15 mouse cellular contexts compared by ENCODE assay signal in the genomic region with DNA sequence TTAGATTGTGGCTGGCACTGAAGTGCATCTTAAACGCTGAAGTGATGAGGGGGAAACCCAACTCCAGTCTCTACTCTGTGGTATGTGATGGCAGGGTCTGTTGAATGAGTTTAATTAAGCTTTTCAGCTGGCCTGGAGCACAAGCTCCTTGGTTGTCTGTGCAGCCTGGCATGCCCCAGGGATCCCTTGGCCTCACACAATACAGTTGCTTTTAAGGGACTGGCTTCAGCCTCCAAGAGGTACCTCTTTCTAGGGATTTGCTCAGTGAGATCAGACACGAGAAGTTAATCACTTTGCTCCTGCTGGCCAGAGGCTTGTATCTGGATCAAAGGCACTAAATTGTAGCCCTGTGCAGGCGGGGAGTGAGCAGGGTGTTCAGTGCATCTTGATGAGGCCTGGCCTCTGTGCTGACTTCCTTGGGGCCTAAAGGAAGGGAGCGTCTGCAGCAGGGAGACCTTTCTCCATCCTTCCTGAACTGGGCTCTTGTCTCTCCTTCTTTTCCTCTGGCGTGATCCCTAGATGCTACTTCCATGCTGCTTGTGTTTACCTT. TPM values are rescaled to one million over a fixed set of nuclear protein-coding genes. Genes with fewer than 3 reads are reported as not detected.
A peak's percentile ranks its signal among the peaks of the same experiment; 100 is the strongest.
DNase-seq lines count a peak whose midpoint lies in the region; ATAC-seq and TF ChIP-seq lines count a peak whose summit lies in the region.
"Had no signal": no experiment of that assay in that cellular context is flagged by ENCODE, and none has a peak within 500 bp of the region (broad histone marks: within the 10 kb centered on the region; RNA-seq: fewer than 3 reads in every experiment).

No protein-coding gene starts in this region.

- no peaks in the 10 kb centered on the region for H3K27me3 ChIP-seq in embryonic facial prominence, embryonic 14.5 days (replicated peaks; ENCODE audit: control insufficient read depth, insufficient read depth, low read length)
- H3K27me3 ChIP-seq in hindbrain, embryonic 14.5 days (ENCODE audit: control insufficient read depth, insufficient read depth, low read length) = no peaks in the 10 kb centered on the region
- H3K27me3 ChIP-seq in midbrain, embryonic 14.5 days (ENCODE audit: control insufficient read depth, insufficient read depth, low read length) = no peaks in the 10 kb centered on the region
- H3K27me3 ChIP-seq in lung, postnatal 0 days (replicated peaks; ENCODE audit: insufficient read depth, low read length) = no peaks in the 10 kb centered on the region
- no peaks in the 10 kb centered on the region for H3K27me3 ChIP-seq in kidney, embryonic 16.5 days (ENCODE audit: insufficient read depth, low read length)
- H3K27me3 ChIP-seq: liver, embryonic 15.5 days had no signal

- H3K27ac ChIP-seq in embryonic facial prominence, embryonic 14.5 days (replicated peaks; ENCODE audit: low read depth, low read length) = no peak overlapping the region
- peak overlapping the region; percentile 53 for H3K27ac ChIP-seq in hindbrain, embryonic 14.5 days
- peak overlapping the region; percentile 47 for H3K27ac ChIP-seq in midbrain, embryonic 14.5 days (replicated peaks; ENCODE audit: low read depth, low read length)
- H3K27ac ChIP-seq in lung, postnatal 0 days (ENCODE audit: low read length) = no peak overlapping the region
- H3K27ac ChIP-seq in kidney, embryonic 16.5 days (ENCODE audit: low read length) = no peak overlapping the region; the same call in 1 of the 2 replicates
- H3K27ac ChIP-seq: liver, embryonic 15.5 days had no signal

- TF ChIP-seq POLR2A in brain, embryonic 14.5 days (IDR thresholded peaks at IDR 0.05; ENCODE audit: borderline replicate concordance, extremely low read depth, insufficient read depth, insufficient read length, poor library complexity, severe bottlenecking) = no peak

- peaks cover 9% of the 10 kb centered on the region for H3K4me1 ChIP-seq in embryonic facial prominence, embryonic 14.5 days (ENCODE audit: control insufficient read depth, insufficient read depth, low read length)
- H3K4me1 ChIP-seq in hindbrain, embryonic 14.5 days (replicated peaks; ENCODE audit: control insufficient read depth, insufficient read depth, low read length) = peaks cover 22% of the 10 kb centered on the region
- peaks cover 17% of the 10 kb centered on the region for H3K4me1 ChIP-seq in midbrain, embryonic 14.5 days (ENCODE audit: control insufficient read depth, insufficient read depth, low read length)
- no peaks in the 10 kb centered on the region for H3K4me1 ChIP-seq in lung, postnatal 0 days (ENCODE audit: insufficient read depth, low read depth, low read length)
- peaks cover 16% of the 10 kb centered on the region for H3K4me1 ChIP-seq in kidney, embryonic 16.5 days (ENCODE audit: insufficient read depth, low read length)

- ATAC-seq in embryonic facial prominence, embryonic 14.5 days (ENCODE audit: low read depth) = peak; percentile 15; the same call in 1 of the 2 replicates
- peak; percentile 22; the same call in 1 of the 2 replicates for ATAC-seq in hindbrain, embryonic 14.5 days (ENCODE audit: low FRiP score)
- peak; percentile 35 for ATAC-seq in midbrain, embryonic 14.5 days (ENCODE audit: low FRiP score, low TSS enrichment)
- ATAC-seq in lung, postnatal 0 days = no peak
- no peak for ATAC-seq in kidney, embryonic 16.5 days (ENCODE audit: low FRiP score, low TSS enrichment)

- H3K4me2 ChIP-seq in embryonic facial prominence, embryonic 14.5 days (ENCODE audit: low read depth, low read length) = no peak overlapping the region
- no peak overlapping the region for H3K4me2 ChIP-seq in hindbrain, embryonic 14.5 days (replicated peaks)
- H3K4me2 ChIP-seq in midbrain, embryonic 14.5 days (ENCODE audit: low read length) = no peak overlapping the region
- no peak overlapping the region for H3K4me2 ChIP-seq in lung, postnatal 0 days (replicated peaks; ENCODE audit: low read depth, low read length)
- H3K4me2 ChIP-seq in kidney, embryonic 16.5 days (replicated peaks; ENCODE audit: low read depth, low read length) = no peak overlapping the region
- H3K4me2 ChIP-seq: heart, embryonic 11.5 days; liver, embryonic 15.5 days had no signal

- peaks cover 22% of the 10 kb centered on the region; the same call in 1 of the 2 replicates for H3K36me3 ChIP-seq in embryonic facial prominence, embryonic 14.5 days (ENCODE audit: control insufficient read depth, insufficient read depth, low read length)
- H3K36me3 ChIP-seq in hindbrain, embryonic 14.5 days (replicated peaks; ENCODE audit: control insufficient read depth, insufficient read depth) = peaks cover 8% of the 10 kb centered on the region
- H3K36me3 ChIP-seq in midbrain, embryonic 14.5 days (ENCODE audit: control insufficient read depth, insufficient read depth, low read length) = peaks cover 2% of the 10 kb centered on the region; the same call in 1 of the 2 replicates
- peaks cover 5% of the 10 kb centered on the region; the same call in 1 of the 2 replicates for H3K36me3 ChIP-seq in lung, postnatal 0 days (ENCODE audit: insufficient read depth, low read length)
- H3K36me3 ChIP-seq in kidney, embryonic 16.5 days (ENCODE audit: insufficient read depth, low read length) = peaks cover 38% of the 10 kb centered on the region

- 30% methylated on average over 5 of the region's 5 CpGs for WGBS in embryonic facial prominence, embryonic 14.5 days
- WGBS in hindbrain, embryonic 14.5 days = 41% methylated on average over 5 of the region's 5 CpGs
- WGBS in midbrain, embryonic 14.5 days = 18% methylated on average over 5 of the region's 5 CpGs
- 76% methylated on average over 5 of the region's 5 CpGs for WGBS in lung, postnatal 0 days
- 49% methylated on average over 5 of the region's 5 CpGs for WGBS in kidney, embryonic 16.5 days

- no peaks in the 10 kb centered on the region for H3K9me3 ChIP-seq in embryonic facial prominence, embryonic 14.5 days (ENCODE audit: control insufficient read depth, low read length)
- no peaks in the 10 kb centered on the region for H3K9me3 ChIP-seq in hindbrain, embryonic 14.5 days (ENCODE audit: control insufficient read depth, low read length)
- no peaks in the 10 kb centered on the region for H3K9me3 ChIP-seq in midbrain, embryonic 14.5 days (ENCODE audit: control insufficient read depth, low read length)
- no peaks in the 10 kb centered on the region for H3K9me3 ChIP-seq in lung, postnatal 0 days (ENCODE audit: low read length)
- no peaks in the 10 kb centered on the region for H3K9me3 ChIP-seq in kidney, embryonic 16.5 days (ENCODE audit: low read length)
- H3K9me3 ChIP-seq: liver, embryonic 15.5 days had no signal

- H3K9ac ChIP-seq in embryonic facial prominence, embryonic 14.5 days (ENCODE audit: low read depth, low read length) = no peak overlapping the region
- H3K9ac ChIP-seq in hindbrain, embryonic 14.5 days = 0 out of 2 replicates have a peak overlapping the region, but pooled peaks have one; percentile 10
- no peak overlapping the region for H3K9ac ChIP-seq in midbrain, embryonic 14.5 days (replicated peaks; ENCODE audit: low read length)
- no peak overlapping the region for H3K9ac ChIP-seq in lung, postnatal 0 days (replicated peaks; ENCODE audit: low read depth)
- no peak overlapping the region; the same call in 1 of the 2 replicates for H3K9ac ChIP-seq in kidney, embryonic 16.5 days (replicated peaks; ENCODE audit: low read length)
- H3K9ac ChIP-seq: liver, embryonic 15.5 days had no signal

- DNase-seq in brain, embryonic 14.5 days (ENCODE audit: low read depth) = peak; percentile 81
- DNase-seq in embryonic facial prominence, embryonic 14.5 days (ENCODE audit: low spot score) = peak; percentile 30
- DNase-seq in hindbrain, embryonic 14.5 days (ENCODE audit: low spot score) = no peak
- peak; percentile 61 for DNase-seq in midbrain, embryonic 14.5 days
- no peak for DNase-seq in urinary bladder, postnatal 25 days (ENCODE audit: low spot score)
- DNase-seq in lung, postnatal 0 days (ENCODE audit: low spot score) = no peak
- DNase-seq: cerebellum, adult 18-20 months; gastrocnemius, postnatal 10 days; kidney, postnatal 14 days; left cerebral cortex, postnatal 4 days; thymus, postnatal 36 days had no signal

- H3K4me3 ChIP-seq in embryonic facial prominence, embryonic 14.5 days (ENCODE audit: low read depth, low read length) = no peak overlapping the region
- H3K4me3 ChIP-seq in hindbrain, embryonic 14.5 days (replicated peaks; ENCODE audit: low read length) = no peak overlapping the region
- no peak overlapping the region for H3K4me3 ChIP-seq in midbrain, embryonic 14.5 days (replicated peaks; ENCODE audit: low read depth, low read length)
- no peak overlapping the region for H3K4me3 ChIP-seq in lung, postnatal 0 days (ENCODE audit: low read depth, low read length)
- H3K4me3 ChIP-seq in kidney, embryonic 16.5 days (ENCODE audit: low read length) = no peak overlapping the region
- H3K4me3 ChIP-seq: erythroblast, embryonic 14.5 days; liver, embryonic 15.5 days had no signal

- no peak for TF ChIP-seq EP300 in lung, postnatal 0 days (IDR thresholded peaks at IDR 0.05)

- no peak for TF ChIP-seq CTCF in brain, embryonic 14.5 days (IDR thresholded peaks at IDR 0.05; ENCODE audit: borderline replicate concordance, extremely low read depth, insufficient read depth, insufficient read length)
- no peak for TF ChIP-seq CTCF in lung, postnatal 0 days (IDR thresholded peaks at IDR 0.05)

RNA-seq across cellular contexts. Expression of a gene that starts 48.0 kb away (rescaled TPM):
- 12.8 and 12.9 TPM in 2 replicates for polyA plus RNA-seq in brain, embryonic 14.5 days (2012; rRNA removed)
- 16.1 and 16.4 TPM in 2 replicates for polyA plus RNA-seq in embryonic facial prominence, embryonic 14.5 days (2014; fragmentation: Nextera tagmentation; extraction: Ambion mirVana)
- 13.3 and 16.6 TPM in 2 replicates for polyA plus RNA-seq in hindbrain, embryonic 14.5 days (2014; fragmentation: Nextera tagmentation; extraction: Ambion mirVana)
- 9.4 and 13.1 TPM in 2 replicates for polyA plus RNA-seq in midbrain, embryonic 14.5 days (2014; fragmentation: Nextera tagmentation; extraction: Ambion mirVana)
- polyA plus RNA-seq in lung, postnatal 0 days (2015; fragmentation: Nextera tagmentation; extraction: Ambion mirVana) = 6.0 and 7.7 TPM in 2 replicates
- polyA plus RNA-seq in kidney, embryonic 16.5 days (2015; fragmentation: Nextera tagmentation; extraction: Ambion mirVana) = 21.2 TPM in 2 replicates

Comparison
In these comparisons a context has a peak if more than half of its experiments do, and no peak if none do; other contexts are left out.
1. DNase-seq: peak in brain, embryonic 14.5 days (single experiment), embryonic facial prominence, embryonic 14.5 days (single experiment) and midbrain, embryonic 14.5 days (single experiment); none in hindbrain, embryonic 14.5 days (single experiment), urinary bladder, postnatal 25 days (single experiment) and lung, postnatal 0 days (single experiment).
2. ATAC-seq: peak in embryonic facial prominence, embryonic 14.5 days (single experiment), hindbrain, embryonic 14.5 days (single experiment) and midbrain, embryonic 14.5 days (single experiment); none in lung, postnatal 0 days (single experiment) and kidney, embryonic 16.5 days (single experiment).
3. H3K27ac ChIP-seq: peak in hindbrain, embryonic 14.5 days (single experiment) and midbrain, embryonic 14.5 days (single experiment); none in embryonic facial prominence, embryonic 14.5 days (single experiment), lung, postnatal 0 days (single experiment) and kidney, embryonic 16.5 days (single experiment).